8 mouse cellular contexts compared by ENCODE assay signal in genomic region chr13:56134031-56134430, GRCm38 (mm10). TPM values are rescaled to one million over a fixed set of nuclear protein-coding genes. Genes with fewer than 3 reads are reported as not detected.
DNase-seq lines count a peak whose midpoint lies in the region; ATAC-seq and TF ChIP-seq lines count a peak whose summit lies in the region.

No protein-coding gene starts in this region.

- H3K4me3 ChIP-seq in heart, embryonic 14.5 days (ENCODE audit: control insufficient read depth in 1 of 2, insufficient read depth in 1 of 2, low read depth in 1 of 2, low read length in 2 of 2): peak overlapping the region in 1 of 2 experiments; percentile 97; a peak in 3 of 4 replicates
- peak overlapping the region; percentile 68; the same call in 1 of the 2 replicates for H3K4me3 ChIP-seq in ES-Bruce4 (ENCODE audit: low read depth, low read length)
- peak overlapping the region; percentile 99 for H3K4me3 ChIP-seq in hindbrain, embryonic 10.5 days
- H3K4me3 ChIP-seq in midbrain, embryonic 10.5 days: peak overlapping the region; percentile 100

- H3K9ac ChIP-seq in heart, embryonic 14.5 days (ENCODE audit: low read length): peak overlapping the region; percentile 99
- no peak overlapping the region; the same call in 1 of the 2 replicates for H3K9ac ChIP-seq in ES-Bruce4 (ENCODE audit: low read depth, poor library complexity, severe bottlenecking)

- H3K27me3 ChIP-seq in heart, embryonic 14.5 days (ENCODE audit: control insufficient read depth, insufficient read depth, low read length): no peaks in the 10 kb centered on the region
- H3K27me3 ChIP-seq in ES-Bruce4 (ENCODE audit: control insufficient read depth, insufficient read depth, low read length, poor library complexity, severe bottlenecking): no peaks in the 10 kb centered on the region
- H3K27me3 ChIP-seq in hindbrain, embryonic 10.5 days (ENCODE audit: insufficient read depth, poor library complexity, severe bottlenecking): no peaks in the 10 kb centered on the region
- no peaks in the 10 kb centered on the region for H3K27me3 ChIP-seq in midbrain, embryonic 10.5 days (ENCODE audit: low read depth, poor library complexity, severe bottlenecking)

- H3K4me1 ChIP-seq in heart, embryonic 14.5 days (ENCODE audit: control insufficient read depth in 2 of 2, insufficient read depth in 2 of 2, low read length in 2 of 2): peaks cover 15 to 34% of the 10 kb centered on the region in 2 experiments
- peaks cover 4% of the 10 kb centered on the region for H3K4me1 ChIP-seq in ES-Bruce4 (ENCODE audit: control insufficient read depth, insufficient read depth, low read length)
- peaks cover 49% of the 10 kb centered on the region for H3K4me1 ChIP-seq in hindbrain, embryonic 10.5 days (replicated peaks)
- H3K4me1 ChIP-seq in midbrain, embryonic 10.5 days: peaks cover 42% of the 10 kb centered on the region

- no peaks in the 10 kb centered on the region for H3K9me3 ChIP-seq in heart, embryonic 14.5 days (ENCODE audit: control insufficient read depth, low read length)
- H3K9me3 ChIP-seq in ES-Bruce4 (replicated peaks; ENCODE audit: control insufficient read depth, insufficient read depth, low read length, poor library complexity, severe bottlenecking): no peaks in the 10 kb centered on the region
- peaks cover 4% of the 10 kb centered on the region; the same call in 1 of the 2 replicates for H3K9me3 ChIP-seq in hindbrain, embryonic 10.5 days
- H3K9me3 ChIP-seq in midbrain, embryonic 10.5 days (replicated peaks): no peaks in the 10 kb centered on the region

- TF ChIP-seq EP300 in ES-Bruce4 (IDR thresholded peaks at IDR 0.05; ENCODE audit: insufficient read depth, low read depth, low read length): no peak

- TF ChIP-seq POLR2A in ES-Bruce4 (IDR thresholded peaks at IDR 0.05; ENCODE audit: insufficient read depth, low read length): no peak

- no peak for DNase-seq in heart, adult 9 months (ENCODE audit: low spot score in 2 of 2)
- no peak for DNase-seq in hindbrain, embryonic 10.5 days (ENCODE audit: low spot score)
- DNase-seq in midbrain, embryonic 10.5 days (ENCODE audit: low spot score): no peak
- no peak for DNase-seq in ovary, postnatal 36 days (ENCODE audit: low spot score)
- no peak for DNase-seq in embryo, embryonic 11 days

- no peak for TF ChIP-seq CTCF in ES-Bruce4 (IDR thresholded peaks at IDR 0.05; ENCODE audit: low read depth, low read length)

- no peak for ATAC-seq in heart, embryonic 14.5 days (ENCODE audit: insufficient number of reproducible peaks, insufficient read depth, low FRiP score, low read depth)
- no peak for ATAC-seq in megakaryocyte-erythroid progenitor cell, adult 5-6 weeks (replicated peaks; ENCODE audit: low FRiP score, low TSS enrichment, poor library complexity, severe bottlenecking)

- H3K36me3 ChIP-seq in heart, embryonic 14.5 days (ENCODE audit: control insufficient read depth, insufficient read depth, low read length): peaks cover 10% of the 10 kb centered on the region; the same call in 1 of the 2 replicates
- no peaks in the 10 kb centered on the region for H3K36me3 ChIP-seq in ES-Bruce4 (ENCODE audit: control insufficient read depth, insufficient read depth, low read length, poor library complexity, severe bottlenecking)
- H3K36me3 ChIP-seq in hindbrain, embryonic 10.5 days: peaks cover 43% of the 10 kb centered on the region
- H3K36me3 ChIP-seq in midbrain, embryonic 10.5 days: peaks cover 44% of the 10 kb centered on the region

- H3K4me2 ChIP-seq in heart, embryonic 14.5 days (ENCODE audit: low read length): peak overlapping the region; percentile 93

- no peak overlapping the region for H3K27ac ChIP-seq in heart, embryonic 14.5 days (replicated peaks in 1 of 2; ENCODE audit: control insufficient read depth in 1 of 2, insufficient read depth in 1 of 2, low read depth in 2 of 2, low read length in 2 of 2)
- no peak overlapping the region for H3K27ac ChIP-seq in ES-Bruce4 (ENCODE audit: insufficient read depth, low read length)
- H3K27ac ChIP-seq in hindbrain, embryonic 10.5 days: peak overlapping the region; percentile 99
- peak overlapping the region; percentile 99 for H3K27ac ChIP-seq in midbrain, embryonic 10.5 days (replicated peaks)

- WGBS in heart, embryonic 14.5 days: 51% methylated on average over 5 of the region's 5 CpGs
- WGBS in hindbrain, embryonic 10.5 days: 57% methylated on average over 5 of the region's 5 CpGs
- 61% methylated on average over 5 of the region's 5 CpGs for WGBS in midbrain, embryonic 10.5 days

RNA-seq across cellular contexts. Expression of gene H2afy, which starts 2.1 kb away (rescaled TPM):
- polyA plus RNA-seq in heart, embryonic 14.5 days (2014; fragmentation: Nextera tagmentation; extraction: Ambion mirVana): 102 and 107 TPM in 2 replicates
- polyA plus RNA-seq in ES-Bruce4 (2011; ENCODE audit: insufficient read depth, insufficient read length, low read depth, missing spikeins): 222 and 240 TPM in 2 replicates
- 494 and 510 TPM in 2 replicates for polyA plus RNA-seq in hindbrain, embryonic 10.5 days (2016; fragmentation: Nextera tagmentation; extraction: Ambion mirVana)
- polyA plus RNA-seq in midbrain, embryonic 10.5 days (2016; fragmentation: Nextera tagmentation; extraction: Ambion mirVana): 526 and 546 TPM in 2 replicates
- 188 and 192 TPM in 2 replicates for total RNA-seq in megakaryocyte-erythroid progenitor cell, adult 5-6 weeks (2014; fragmentation: Nextera tagmentation)
- total RNA-seq in megakaryocyte-erythroid progenitor cell, adult 5-6 weeks (2017): 316 and 323 TPM in 2 replicates

RNA-seq across cellular contexts. Expression of gene Tifab, which starts 44.7 kb away (rescaled TPM):
- 0.28 and 0.58 TPM in 2 replicates for polyA plus RNA-seq in heart, embryonic 14.5 days (2014; fragmentation: Nextera tagmentation; extraction: Ambion mirVana)
- polyA plus RNA-seq in ES-Bruce4 (2011; ENCODE audit: insufficient read depth, insufficient read length, low read depth, missing spikeins): 0.18 TPM in 1 of 2 replicates, not detected in the other
- 1.2 and 1.4 TPM in 2 replicates for polyA plus RNA-seq in hindbrain, embryonic 10.5 days (2016; fragmentation: Nextera tagmentation; extraction: Ambion mirVana)
- 1.4 and 1.6 TPM in 2 replicates for polyA plus RNA-seq in midbrain, embryonic 10.5 days (2016; fragmentation: Nextera tagmentation; extraction: Ambion mirVana)
- 3.1 TPM in 1 of 2 replicates, not detected in the other for total RNA-seq in megakaryocyte-erythroid progenitor cell, adult 5-6 weeks (2014; fragmentation: Nextera tagmentation)
- 0.23 and 0.56 TPM in 2 replicates for total RNA-seq in megakaryocyte-erythroid progenitor cell, adult 5-6 weeks (2017)

Comparison
In these comparisons a context has a peak if more than half of its experiments do, and no peak if none do; other contexts are left out.
1. H3K27ac ChIP-seq: peak in hindbrain, embryonic 10.5 days (single experiment) and midbrain, embryonic 10.5 days (single experiment); none in heart, embryonic 14.5 days (0 of 2) and ES-Bruce4 (single experiment).